Mouse (Mus musculus): ENCODE data around the gene Il27. TPM values are rescaled to one million over a fixed set of nuclear protein-coding genes. Genes with fewer than 3 reads are reported as not detected.

Il27 gene
- polyA plus RNA-seq, 2 experiments = not detected

- DNase-seq (ENCODE audit: low spot score) (no peak), ATAC-seq (ENCODE audit: low FRiP score, low read depth) (no peak)
- no peak overlapping the region for H3K27ac ChIP-seq (replicated peaks; ENCODE audit: low read depth, low read length)
- no peak overlapping the region for H3K4me3 ChIP-seq (replicated peaks; ENCODE audit: low read length)
- H3K36me3 ChIP-seq (ENCODE audit: control insufficient read depth, insufficient read depth, low read length) = no peaks in the 10 kb centered on the region
- H3K9me3 ChIP-seq (ENCODE audit: control insufficient read depth, low read length) = no peaks in the 10 kb centered on the region
- no peak overlapping the region for H3K4me2 ChIP-seq (replicated peaks; ENCODE audit: low read depth, low read length, severe bottlenecking)
- no peaks in the 10 kb centered on the region for H3K27me3 ChIP-seq (ENCODE audit: control insufficient read depth, insufficient read depth, low read length)
- H3K4me1 ChIP-seq (ENCODE audit: control insufficient read depth, insufficient read depth, low read length) = peaks cover 8% of the 10 kb centered on the region
- H3K9ac ChIP-seq (ENCODE audit: low read depth, low read length, severe bottlenecking) = no peak overlapping the region
- no peak for TF ChIP-seq POLR2A (IDR thresholded peaks at IDR 0.05; ENCODE audit: borderline replicate concordance, extremely low read depth, insufficient read depth, insufficient read length)
These were observed 40.6 kb upstream of the Il27 start for GRCm38 (mm10) chr7:126635375-126635774.

- WGBS = 58% methylated on average over 2 of the region's 2 CpGs
- H3K9me3 ChIP-seq (ENCODE audit: control insufficient read depth, low read length) = no peaks in the 10 kb centered on the region
- DNase-seq (ENCODE audit: low spot score) (no peak), ATAC-seq (ENCODE audit: low FRiP score, low read depth) (no peak)
- peaks cover 8% of the 10 kb centered on the region for H3K4me1 ChIP-seq (ENCODE audit: control insufficient read depth, insufficient read depth, low read length)
- TF ChIP-seq POLR2A (IDR thresholded peaks at IDR 0.05; ENCODE audit: borderline replicate concordance, extremely low read depth, insufficient read depth, insufficient read length) = no peak
- no peak overlapping the region for H3K4me2 ChIP-seq (replicated peaks; ENCODE audit: low read depth, low read length, severe bottlenecking)
- no peak overlapping the region for H3K27ac ChIP-seq (replicated peaks; ENCODE audit: low read depth, low read length)
- H3K27me3 ChIP-seq (ENCODE audit: control insufficient read depth, insufficient read depth, low read length) = no peaks in the 10 kb centered on the region
- no peak overlapping the region for H3K9ac ChIP-seq (ENCODE audit: low read depth, low read length, severe bottlenecking)
- no peaks in the 10 kb centered on the region for H3K36me3 ChIP-seq (ENCODE audit: control insufficient read depth, insufficient read depth, low read length)
- no peak overlapping the region for H3K4me3 ChIP-seq (replicated peaks; ENCODE audit: low read length)
These were observed 37.7 kb upstream of the Il27 start for GRCm38 (mm10) chr7:126632478-126632877.

- Histone ChIP-seq H3K27me3 (ENCODE audit: control insufficient read depth, insufficient read depth, low read length) (no peaks in the 10 kb centered on the region), H3K36me3 (ENCODE audit: control insufficient read depth, insufficient read depth, low read length) (no peaks in the 10 kb centered on the region), H3K4me2 (replicated peaks; ENCODE audit: low read depth, low read length, severe bottlenecking) (no peak within 1 kb of the TSS), H3K27ac (replicated peaks; ENCODE audit: low read depth, low read length) (no peak within 1 kb of the TSS), H3K9ac (ENCODE audit: low read depth, low read length, severe bottlenecking) (no peak within 1 kb of the TSS), H3K4me1 (ENCODE audit: control insufficient read depth, insufficient read depth, low read length) (peaks cover 8% of the 10 kb centered on the region), H3K4me3 (replicated peaks; ENCODE audit: low read length) (no peak within 1 kb of the TSS), H3K9me3 (ENCODE audit: control insufficient read depth, low read length) (no peaks in the 10 kb centered on the region)
- WGBS = 93% methylated on average over 4 of the region's 4 CpGs
- no peak for TF ChIP-seq POLR2A (IDR thresholded peaks at IDR 0.05; ENCODE audit: borderline replicate concordance, extremely low read depth, insufficient read depth, insufficient read length)
- DNase-seq (ENCODE audit: low spot score) (no peak), ATAC-seq (ENCODE audit: low FRiP score, low read depth) (no peak)
These were observed 36.2 kb upstream of the Il27 start, which contains the start of gene Nupr1 for GRCm38 (mm10) chr7:126630824-126631518. Gene Nupr1, minus strand, starts transcription at chr7:126630861.

DNA sequence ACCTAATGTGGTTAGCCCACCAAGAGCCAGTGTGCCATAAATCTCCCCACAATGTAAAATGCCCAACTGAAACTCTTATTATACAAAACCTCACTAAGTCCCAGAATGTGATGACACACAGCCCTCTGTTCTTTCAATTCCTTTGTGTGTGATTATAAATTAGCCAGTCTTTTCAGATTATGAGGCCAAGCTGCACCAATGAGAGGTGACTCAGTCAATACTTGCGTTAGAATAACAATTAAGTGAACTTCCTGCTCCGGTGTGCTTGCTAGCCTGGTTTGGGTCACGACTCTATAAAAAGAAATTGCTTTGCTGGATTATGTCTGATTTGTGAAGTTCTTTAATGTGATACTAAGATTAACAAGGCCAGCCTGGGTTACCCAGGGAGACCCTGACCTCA, 35.2 kb upstream of the Il27 start:
- Histone ChIP-seq H3K27ac (replicated peaks; ENCODE audit: low read depth, low read length) (no peak overlapping the region), H3K4me3 (replicated peaks; ENCODE audit: low read length) (no peak overlapping the region), H3K4me2 (replicated peaks; ENCODE audit: low read depth, low read length, severe bottlenecking) (no peak overlapping the region), H3K9me3 (ENCODE audit: control insufficient read depth, low read length) (no peaks in the 10 kb centered on the region), H3K9ac (ENCODE audit: low read depth, low read length, severe bottlenecking) (no peak overlapping the region), H3K4me1 (ENCODE audit: control insufficient read depth, insufficient read depth, low read length) (peaks cover 8% of the 10 kb centered on the region), H3K27me3 (ENCODE audit: control insufficient read depth, insufficient read depth, low read length) (no peaks in the 10 kb centered on the region), H3K36me3 (ENCODE audit: control insufficient read depth, insufficient read depth, low read length) (no peaks in the 10 kb centered on the region)
- WGBS = 25% methylated on average over 3 of the region's 3 CpGs
- DNase-seq (ENCODE audit: low spot score) = no peak
- no peak for ATAC-seq (ENCODE audit: low FRiP score, low read depth)
- no peak for TF ChIP-seq POLR2A (IDR thresholded peaks at IDR 0.05; ENCODE audit: borderline replicate concordance, extremely low read depth, insufficient read depth, insufficient read length)

DNA sequence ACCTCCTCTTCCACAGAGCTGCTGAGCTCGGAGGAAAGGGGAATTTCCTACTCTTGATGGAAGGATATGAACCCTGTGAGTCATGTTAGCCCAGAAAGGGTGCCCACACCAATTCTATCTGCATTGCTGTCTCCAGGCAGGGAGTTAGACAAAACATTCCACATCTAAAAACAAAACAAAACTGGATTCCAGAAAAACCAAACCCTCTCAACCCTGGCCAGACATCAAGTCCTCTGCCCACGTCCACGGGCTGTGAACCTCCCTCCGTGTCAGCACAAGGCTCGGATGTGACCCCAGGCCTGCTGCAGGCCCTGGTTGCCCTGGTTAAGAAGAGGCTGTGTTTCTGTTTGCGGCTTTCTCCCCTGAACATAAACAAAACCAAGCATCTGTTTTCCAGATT, 33.4 kb upstream of the Il27 start:
- no peak for TF ChIP-seq POLR2A (IDR thresholded peaks at IDR 0.05; ENCODE audit: borderline replicate concordance, extremely low read depth, insufficient read depth, insufficient read length)
- Histone ChIP-seq H3K27me3 (ENCODE audit: control insufficient read depth, insufficient read depth, low read length) (no peaks in the 10 kb centered on the region), H3K4me2 (replicated peaks; ENCODE audit: low read depth, low read length, severe bottlenecking) (no peak overlapping the region), H3K4me3 (replicated peaks; ENCODE audit: low read length) (no peak overlapping the region), H3K9ac (ENCODE audit: low read depth, low read length, severe bottlenecking) (no peak overlapping the region), H3K4me1 (ENCODE audit: control insufficient read depth, insufficient read depth, low read length) (no peaks in the 10 kb centered on the region), H3K36me3 (ENCODE audit: control insufficient read depth, insufficient read depth, low read length) (no peaks in the 10 kb centered on the region), H3K9me3 (ENCODE audit: control insufficient read depth, low read length) (no peaks in the 10 kb centered on the region), H3K27ac (replicated peaks; ENCODE audit: low read depth, low read length) (no peak overlapping the region)
- DNase-seq (ENCODE audit: low spot score) (no peak), ATAC-seq (ENCODE audit: low FRiP score, low read depth) (no peak)
- 35% methylated on average over 6 of the region's 6 CpGs for WGBS

All from limb, embryonic 14.5 days (tissue).